Mouse (Mus musculus) spleen, embryonic (tissue): ENCODE data around the gene Cyren.

ENCODE experiments used
- CTCF ChIA-PET: fragments of 350-600 bp; sonication (Branson Sonifier 250); formaldehyde crosslinking; loops from one replicate; lab custom pipeline; 2022; lab: Charles Lee

Gene Cyren

GRCm38 (mm10) chr6:34867995-34868350 is 9.9 kb downstream of the Cyren start:
- CTCF ChIA-PET = no interaction called here

- CTCF ChIA-PET = no interaction called here
Observed at GRCm38 (mm10) chr6:34867301-34867994, 10.4 kb downstream of the Cyren start.

- CTCF ChIA-PET = interaction anchor here (0.6 kb wide), 1 partner anchor 636 kb away, joined by 3 read pairs; no protein-coding TSS in a partner anchor
Observed at GRCm38 (mm10) chr6:34866786-34867185, 11.1 kb downstream of the Cyren start.

GRCm38 (mm10) chr6:34865711-34866593 is 11.9 kb downstream of the Cyren start:
- CTCF ChIA-PET = no interaction called here

- CTCF ChIA-PET = interaction anchor here (0.9 kb wide), 1 partner anchor 8 kb away, joined by 3 read pairs; no protein-coding TSS in a partner anchor
Observed at GRCm38 (mm10) chr6:34865213-34865612, 12.6 kb downstream of the Cyren start.

DNA sequence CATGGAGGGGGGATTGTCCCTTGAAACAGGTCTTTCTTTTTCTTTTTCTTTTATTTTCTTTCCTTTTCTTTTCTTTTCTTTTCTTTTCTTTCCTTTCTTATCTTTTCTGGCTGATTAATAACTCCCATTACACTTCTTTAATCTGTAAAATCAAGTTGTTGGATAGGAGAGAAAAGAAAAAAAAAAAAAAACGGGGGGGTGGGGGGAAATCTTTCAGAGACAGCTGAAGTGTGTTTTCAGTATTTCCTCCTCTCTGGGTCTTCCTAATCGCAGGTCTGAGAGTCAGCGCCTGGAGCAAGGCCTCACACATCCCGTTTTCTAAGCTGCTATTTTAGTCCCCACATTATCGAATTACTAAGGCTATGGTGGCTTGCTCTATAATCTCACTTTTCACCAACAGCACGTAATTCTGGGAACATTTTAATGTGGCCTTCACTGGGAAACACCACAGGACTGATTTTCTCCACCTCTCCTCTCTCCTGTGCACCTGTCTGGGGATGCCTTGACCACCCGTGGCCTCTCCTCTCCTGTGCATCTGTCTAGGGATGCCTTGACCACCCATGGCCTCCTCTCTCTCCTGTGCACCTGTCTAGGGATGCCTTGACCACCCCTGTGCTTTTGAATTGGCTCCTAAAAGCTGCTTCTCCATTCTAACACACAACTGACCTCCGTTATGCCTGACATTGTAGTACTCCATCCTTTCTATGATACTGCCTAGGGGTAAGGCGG is 13.9 kb downstream of the Cyren start:
- CTCF ChIA-PET = interaction anchor here (0.6 to 0.8 kb wide), 2 partner anchors 15 kb away, joined by 3 read pairs; no protein-coding TSS in a partner anchor

DNA sequence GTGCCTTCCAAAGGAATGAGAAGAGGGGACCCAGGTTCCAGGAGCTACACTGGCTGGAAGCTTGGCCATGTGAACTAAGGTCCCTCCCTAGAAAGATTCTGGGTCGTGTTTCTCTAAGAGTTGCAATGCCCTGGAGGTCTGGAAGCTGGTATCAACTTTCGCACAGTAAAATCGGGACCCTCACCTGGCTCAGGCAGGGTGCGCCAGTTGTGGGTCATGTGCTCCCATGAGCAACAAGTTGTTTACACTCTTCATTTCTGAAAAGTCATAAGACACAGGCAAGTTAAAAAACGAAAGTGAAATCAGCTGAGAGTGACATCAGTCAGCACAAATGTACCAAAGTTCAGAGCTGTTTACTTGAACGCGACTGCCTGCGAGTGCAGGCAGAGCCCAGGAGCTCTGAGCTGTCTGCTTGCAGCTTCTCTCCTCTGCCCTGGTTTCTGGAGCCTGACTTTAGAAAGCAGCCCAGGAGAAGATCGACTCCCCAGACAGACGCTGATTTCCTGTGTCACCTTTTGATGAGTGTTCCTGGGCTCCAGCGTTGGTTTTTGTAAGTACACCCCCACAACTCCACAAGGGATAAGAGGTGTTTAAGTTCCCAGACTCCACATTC is 15.0 kb downstream of the Cyren start, which contains the start of gene Tmem140:
Gene Tmem140, plus strand, starts transcription at position 356 of the 613 bp plus-strand sequence.
- CTCF ChIA-PET = interaction anchor here (0.6 kb wide), 1 partner anchor 12 kb away, joined by 3 read pairs; no protein-coding TSS in a partner anchor

- CTCF ChIA-PET = interaction anchor here (0.6 to 0.7 kb wide), 2 partner anchors 12 to 18 kb away, joined by 3 read pairs; no protein-coding TSS in a partner anchor
Observed at GRCm38 (mm10) chr6:34862381-34862780, 15.5 kb downstream of the Cyren start.

DNA sequence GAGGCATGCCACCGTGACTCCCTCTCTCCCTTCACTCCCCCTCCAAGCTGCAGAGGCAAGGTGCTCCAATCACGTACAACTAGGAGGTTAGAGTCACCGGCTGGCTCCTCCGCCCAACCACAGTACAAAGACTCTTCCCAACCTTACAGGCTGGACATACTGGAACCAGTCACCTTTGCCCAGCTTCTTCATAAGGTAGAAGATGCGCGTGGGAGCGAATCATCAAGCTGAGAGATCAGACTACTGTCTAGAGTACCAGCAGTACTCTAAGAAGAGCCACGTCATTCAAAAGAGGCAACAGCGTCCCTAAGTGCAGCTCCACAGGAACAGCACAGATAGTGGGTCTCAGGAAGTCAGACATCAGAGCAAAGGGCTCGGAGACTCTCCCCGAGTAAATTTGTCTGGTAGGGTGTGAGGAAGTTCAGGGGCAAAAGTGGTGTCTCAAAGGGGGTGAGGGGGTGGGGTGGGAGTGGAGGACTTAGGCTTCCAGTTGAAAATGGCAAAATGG is 16.3 kb downstream of the Cyren start:
- CTCF ChIA-PET = interaction anchor here (0.7 kb wide), 1 partner anchor 19 kb away, joined by 3 read pairs; no protein-coding TSS in a partner anchor

- CTCF ChIA-PET = no interaction called here
Observed at GRCm38 (mm10) chr6:34832352-34832751, 45.5 kb downstream of the Cyren start.

DNA sequence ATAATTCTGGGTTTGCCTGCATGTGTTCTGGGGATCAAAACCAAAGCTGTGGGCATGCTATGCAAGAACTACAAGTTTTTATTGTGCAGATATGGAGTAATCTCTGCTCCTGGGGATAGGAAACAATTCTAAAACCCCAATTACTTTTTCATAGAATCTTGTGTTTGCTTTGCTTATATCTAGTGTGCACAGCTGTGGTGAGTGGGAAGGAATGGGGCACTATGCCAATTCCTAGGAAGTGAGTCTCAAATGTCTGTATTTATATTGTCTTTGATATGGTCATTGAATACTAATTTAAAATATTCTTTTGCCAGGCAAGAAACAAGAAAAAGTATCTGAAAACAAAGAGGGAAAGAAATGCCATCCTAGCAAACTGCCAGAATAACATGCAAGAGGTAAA is 53.5 kb downstream of the Cyren start:
- CTCF ChIA-PET = no interaction called here
